Mouse (Mus musculus): ENCODE data around the gene Btbd7.

DNA sequence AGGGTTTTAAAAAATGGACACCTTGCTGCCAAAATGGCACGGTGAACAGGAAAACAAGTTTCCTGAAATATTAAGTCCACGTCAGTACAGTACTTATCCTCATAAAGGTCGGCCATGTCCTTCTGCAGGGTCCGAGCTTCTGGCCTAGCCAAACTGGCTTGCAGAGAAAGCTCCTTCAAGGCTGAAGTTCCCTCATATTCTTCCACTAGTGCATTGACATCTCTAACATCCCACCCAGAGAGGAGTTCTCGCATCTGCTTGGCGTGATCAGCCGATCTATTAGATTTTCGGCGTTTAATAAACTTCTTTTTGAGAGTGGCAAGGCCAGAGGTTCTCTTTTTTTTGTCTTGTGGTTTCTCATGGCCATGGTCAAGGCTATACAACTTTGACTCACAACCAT lies 40.0 kb downstream of the Btbd7 start:
- TF ChIP-seq USF1 (IDR thresholded peaks at IDR 0.05; ENCODE audit: low read depth) (no peak), CTCF (IDR thresholded peaks at IDR 0.05; ENCODE audit: control insufficient read depth, insufficient read depth, insufficient read length) (no peak), MYOG (IDR thresholded peaks at IDR 0.05; ENCODE audit: control insufficient read depth, extremely low read depth, insufficient read length) (no peak)

Measured in C2C12 (cell line).